Mouse (Mus musculus) liver, adult (tissue): Measurements from ENCODE around the gene Myzap.

ENCODE experiments used
- GATA4 ChIP-seq: IDR thresholded peaks from 2 replicates; pipeline ENCODE4 v1.6.1; 2014; ENCODE audit warnings: mild to moderate bottlenecking, low read length; ENCODE audit not compliant: insufficient replicate concordance

Gene Myzap

DNA sequence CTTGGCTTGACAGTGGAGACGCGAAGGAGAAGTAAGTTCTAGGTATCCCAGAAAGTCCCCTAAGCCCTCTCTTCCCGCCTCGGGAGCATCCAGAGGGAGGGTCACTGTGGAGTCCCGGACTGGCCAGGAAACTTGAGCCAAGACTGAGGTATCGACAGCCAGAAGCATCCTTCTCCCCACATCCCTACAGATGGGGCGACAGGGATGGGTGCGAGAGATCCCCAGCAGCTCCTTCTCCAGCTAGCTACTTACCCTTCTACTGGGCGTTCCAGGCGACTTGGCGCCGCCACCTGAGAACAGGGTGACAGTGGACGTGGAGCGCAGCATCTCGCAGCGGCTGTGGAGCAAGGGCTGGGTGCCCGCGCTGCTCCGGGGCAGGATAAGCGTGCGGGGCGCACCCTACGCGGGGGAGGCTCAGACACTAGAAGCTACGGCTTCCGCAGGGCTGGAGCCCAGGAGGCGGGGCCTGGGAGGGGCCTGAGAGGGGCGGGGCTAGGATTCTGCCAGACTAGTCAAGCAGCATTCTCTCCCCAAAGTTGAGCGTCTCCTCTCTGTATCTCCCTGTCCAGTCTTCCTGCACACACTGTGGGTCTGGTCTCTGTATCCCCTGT, at the start of gene Myzap:
Gene Myzap (minus strand): TSS at position 423 of the 611 bp plus-strand sequence.
- no peak; the same call in 1 of the 2 replicates for TF ChIP-seq GATA4

- TF ChIP-seq GATA4, result no peak
Observed at GRCm38 (mm10) chr9:71640361-71640927, 48.3 kb upstream of the Myzap start.

GRCm38 (mm10) chr9:71638198-71638597, 46.0 kb upstream of the Myzap start:
- TF ChIP-seq GATA4, result no peak

DNA sequence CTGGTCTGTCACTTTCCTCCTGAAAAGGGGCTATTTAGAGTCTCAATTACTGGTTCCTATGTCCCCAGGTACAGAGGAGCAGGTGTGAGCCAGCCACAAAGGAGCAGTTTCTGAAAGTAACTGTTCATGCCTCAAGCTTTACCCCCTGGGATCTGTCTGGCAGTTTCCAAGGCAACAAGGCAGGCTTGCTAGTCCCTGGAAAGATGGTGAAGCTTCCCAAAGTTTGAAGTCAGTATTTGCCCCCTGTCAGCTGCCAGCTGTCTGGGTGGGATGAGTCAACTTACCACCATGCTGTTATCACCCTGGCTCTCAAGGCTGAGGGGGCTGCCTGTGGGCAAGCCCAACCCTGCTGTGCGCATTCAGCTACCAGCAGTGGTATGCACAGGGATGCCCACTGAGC, 44.7 kb upstream of the Myzap start:
- TF ChIP-seq GATA4, result no peak

- TF ChIP-seq GATA4, result no peak
Observed at GRCm38 (mm10) chr9:71635627-71636026, 43.5 kb upstream of the Myzap start.

DNA sequence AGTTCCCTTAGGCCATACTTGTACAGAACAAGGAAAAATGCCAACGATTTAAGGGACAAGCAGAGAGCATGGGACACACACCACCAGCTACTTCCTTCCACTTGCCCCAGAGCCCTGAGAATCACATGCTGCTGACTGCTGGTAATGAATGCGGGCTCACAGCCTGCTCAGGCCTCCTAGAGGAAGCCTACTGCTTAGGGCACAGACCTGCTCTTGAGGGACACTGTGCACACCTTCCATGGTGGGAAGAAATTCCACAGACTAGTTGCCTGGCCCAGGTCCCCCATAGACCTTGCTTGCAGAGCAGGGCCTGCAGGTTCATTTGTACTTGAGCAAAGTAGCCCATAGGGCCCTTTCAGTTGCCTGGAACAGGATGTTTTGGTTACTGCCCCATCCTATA, 42.8 kb upstream of the Myzap start:
- TF ChIP-seq GATA4, result no peak

- no peak for TF ChIP-seq GATA4
Observed at GRCm38 (mm10) chr9:71628921-71629320, 36.8 kb upstream of the Myzap start.

DNA sequence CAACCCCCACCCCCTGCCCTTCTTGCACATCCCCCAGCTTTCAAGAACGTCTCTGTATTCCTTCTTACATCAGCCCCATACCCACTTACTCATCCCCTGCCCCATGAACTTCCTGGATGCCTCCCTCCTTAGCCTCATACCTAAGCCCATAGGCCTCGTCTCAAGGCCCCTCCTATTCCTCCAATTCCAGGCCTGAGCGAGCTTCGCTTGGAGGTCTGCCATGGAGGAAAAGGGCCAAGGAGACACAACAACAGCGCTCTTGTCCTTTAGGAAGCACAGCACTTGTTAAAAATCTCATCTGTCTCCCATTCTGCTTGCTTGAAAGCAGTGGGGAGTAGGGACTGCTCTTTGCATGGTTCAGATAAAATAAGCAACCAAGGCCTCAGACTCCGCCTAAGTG, 36.1 kb upstream of the Myzap start:
- no peak for TF ChIP-seq GATA4

GRCm38 (mm10) chr9:71625961-71626360, 33.8 kb upstream of the Myzap start:
- TF ChIP-seq GATA4, result no peak

GRCm38 (mm10) chr9:71624793-71625495, 32.8 kb upstream of the Myzap start:
- TF ChIP-seq GATA4, result no peak

- no peak for TF ChIP-seq GATA4
Observed at GRCm38 (mm10) chr9:71623871-71624569, 31.9 kb upstream of the Myzap start.

DNA sequence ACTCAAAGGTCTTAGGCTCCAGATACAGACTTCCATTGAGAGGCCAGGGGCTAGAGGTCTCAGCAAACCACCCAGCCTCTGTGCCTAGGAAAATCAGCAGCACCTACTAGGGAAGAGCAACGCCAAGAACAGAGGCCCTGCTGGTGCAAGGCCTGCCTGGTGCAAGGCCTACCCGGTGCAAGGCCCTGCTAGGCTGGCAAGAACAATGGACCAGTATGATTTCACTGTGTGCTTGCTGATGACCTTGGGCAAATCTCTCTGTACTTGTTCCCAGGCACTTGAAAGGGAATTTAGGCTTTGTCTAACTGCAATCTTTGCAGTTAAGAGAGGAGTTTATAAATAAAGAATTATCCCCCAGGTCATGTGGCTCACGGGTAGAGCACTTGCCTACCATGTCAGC, 30.4 kb upstream of the Myzap start:
- TF ChIP-seq GATA4, result no peak

GRCm38 (mm10) chr9:71621968-71622367, 29.8 kb upstream of the Myzap start:
- no peak for TF ChIP-seq GATA4

GRCm38 (mm10) chr9:71617363-71617762, 25.2 kb upstream of the Myzap start:
- TF ChIP-seq GATA4, result no peak

- TF ChIP-seq GATA4, result no peak
Observed at GRCm38 (mm10) chr9:71616185-71616584, 24.0 kb upstream of the Myzap start.

DNA sequence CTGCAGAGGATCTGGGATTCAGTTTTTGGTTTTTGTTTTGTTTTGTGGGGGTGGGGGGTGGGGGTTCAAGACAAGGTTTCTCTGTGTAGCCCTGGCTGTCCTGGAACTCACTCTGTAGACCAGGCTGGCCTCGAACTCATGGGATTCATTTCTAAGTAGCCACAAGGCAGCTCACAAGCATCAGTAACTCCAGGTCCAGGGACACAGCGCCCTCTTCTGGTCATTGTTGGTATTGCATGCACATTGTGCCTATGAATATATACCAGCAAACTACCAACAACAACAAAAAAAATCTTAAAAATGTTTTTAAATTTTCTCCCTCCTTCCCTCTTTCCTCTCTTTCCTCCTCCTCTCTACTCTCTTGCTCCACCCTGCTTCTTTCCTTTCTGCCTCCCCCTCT, 22.5 kb upstream of the Myzap start:
- no peak for TF ChIP-seq GATA4
